Mouse (Mus musculus): ENCODE measurements around the gene H6pd.

Gene H6pd

GRCm38 (mm10) chr4:149999510-149999900 is 9.3 kb downstream of the H6pd start:
- DNase-seq (ENCODE audit: inconsistent ontology term), result no peak

- no peak for DNase-seq (ENCODE audit: inconsistent ontology term)
These were observed 9.9 kb downstream of the H6pd start for GRCm38 (mm10) chr4:149998786-149999509.

- no peak for DNase-seq (ENCODE audit: inconsistent ontology term)
These were observed 10.8 kb downstream of the H6pd start for GRCm38 (mm10) chr4:149997999-149998398.

GRCm38 (mm10) chr4:149996440-149996839 is 12.4 kb downstream of the H6pd start:
- DNase-seq (ENCODE audit: inconsistent ontology term), result no peak

GRCm38 (mm10) chr4:149995911-149996310 is 12.9 kb downstream of the H6pd start:
- DNase-seq (ENCODE audit: inconsistent ontology term), result no peak

GRCm38 (mm10) chr4:149994218-149994617 is 14.6 kb downstream of the H6pd start:
- DNase-seq (ENCODE audit: inconsistent ontology term), result no peak

GRCm38 (mm10) chr4:149992670-149993032 is 16.2 kb downstream of the H6pd start:
- no peak for DNase-seq (ENCODE audit: inconsistent ontology term)

- no peak for DNase-seq (ENCODE audit: inconsistent ontology term)
These were observed 16.8 kb downstream of the H6pd start for GRCm38 (mm10) chr4:149991755-149992669.

GRCm38 (mm10) chr4:149990954-149991633 is 17.7 kb downstream of the H6pd start:
- DNase-seq (ENCODE audit: inconsistent ontology term), result peak; percentile 42

GRCm38 (mm10) chr4:149990212-149990953 is 18.4 kb downstream of the H6pd start:
- DNase-seq (ENCODE audit: inconsistent ontology term), result peak; percentile 71

GRCm38 (mm10) chr4:149988931-149989556 is 19.8 kb downstream of the H6pd start:
- DNase-seq (ENCODE audit: inconsistent ontology term), result peak; percentile 84

- DNase-seq (ENCODE audit: inconsistent ontology term), result no peak
These were observed 20.5 kb downstream of the H6pd start for GRCm38 (mm10) chr4:149988301-149988700.

GRCm38 (mm10) chr4:149986671-149987417 is 22.0 kb downstream of the H6pd start:
- no peak for DNase-seq (ENCODE audit: inconsistent ontology term)

- no peak for DNase-seq (ENCODE audit: inconsistent ontology term)
These were observed 24.7 kb downstream of the H6pd start for GRCm38 (mm10) chr4:149983921-149984645.

- DNase-seq (ENCODE audit: inconsistent ontology term), result no peak
These were observed 26.7 kb downstream of the H6pd start for GRCm38 (mm10) chr4:149982154-149982553.

GRCm38 (mm10) chr4:149979819-149980308 is 29.0 kb downstream of the H6pd start:
- peak; percentile 92 for DNase-seq (ENCODE audit: inconsistent ontology term)

- DNase-seq (ENCODE audit: inconsistent ontology term), result no peak
These were observed 30.0 kb downstream of the H6pd start for GRCm38 (mm10) chr4:149978820-149979219.

- peak; percentile 42 for DNase-seq (ENCODE audit: inconsistent ontology term)
These were observed 30.9 kb downstream of the H6pd start for GRCm38 (mm10) chr4:149977801-149978544.

GRCm38 (mm10) chr4:149977181-149977580 is 31.6 kb downstream of the H6pd start:
- DNase-seq (ENCODE audit: inconsistent ontology term), result no peak
